Mouse (Mus musculus): ENCODE measurements at regions not wholly inside any gene's neighbourhood (a gene's known extent, or its start where the extent isn't known, plus 50 kb on each side); places are given as distances from the start of the nearest gene placed in this dataset.

DNA sequence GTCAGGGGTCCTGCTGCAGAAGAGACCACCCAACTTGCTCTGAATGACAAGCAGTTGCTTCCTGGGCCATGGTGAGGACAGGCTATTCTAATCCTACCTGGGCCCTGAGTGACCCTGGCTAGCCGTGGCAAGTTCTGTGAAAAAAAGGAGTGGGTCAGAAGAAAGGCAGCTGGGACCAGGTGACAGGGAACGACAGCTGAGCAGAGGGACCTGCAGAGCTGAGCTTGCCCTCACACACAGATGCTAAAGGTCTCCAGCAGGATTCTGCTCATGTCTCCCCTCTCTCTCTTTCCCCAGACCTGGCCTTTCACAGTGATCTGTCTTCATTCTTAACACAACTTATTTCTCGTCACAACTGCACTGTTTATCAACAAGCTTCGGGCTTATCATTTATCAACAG lies 206.4 kb downstream of the Gm12728 start:
- TF ChIP-seq POLR2A (IDR thresholded peaks at IDR 0.05; ENCODE audit: insufficient read depth, low read depth, low read length): no peak
- no peak for TF ChIP-seq CTCF (IDR thresholded peaks at IDR 0.05)
